Mouse (Mus musculus) CH12.LX (cell line): ENCODE measurements around the gene Rdh9. TPM values are rescaled to one million over a fixed set of nuclear protein-coding genes. Genes with fewer than 3 reads are reported as not detected.
"Not testable (repeated sequence)": the region's sequence is repeated elsewhere in the genome, so short reads cannot be mapped to it uniquely, and the experiment has no call there.

Experiments
- DNase-seq: peaks from one replicate; pipeline ENCODE4 v3.0.0-alpha.2; 2013; ENCODE audit errors: extremely low read depth
- H3K27ac ChIP-seq: 2 replicates; pipeline ENCODE4 v1.5.1; 2012; ENCODE audit warnings: low read depth, mild to moderate bottlenecking, control low read depth, moderate library complexity; ENCODE audit not compliant: insufficient read depth
- H3K27me3 ChIP-seq: replicated peaks from 2 replicates; pipeline ENCODE3; 2012; ENCODE audit warnings: inconsistent platforms
- H3K36me3 ChIP-seq, 2 experiments: replicated peaks in 1 of 2; 2 replicates each; pipeline versions ENCODE3 to v1.6.1; 2012; ENCODE audit warnings: inconsistent platforms in 1 of 2, low read length in 1 of 2, mild to moderate bottlenecking in 1 of 2, mixed read lengths in 1 of 2, moderate library complexity in 1 of 2; ENCODE audit not compliant: control insufficient read depth in 1 of 2, insufficient read depth in 1 of 2
- H3K4me1 ChIP-seq, 2 experiments: 2 replicates each; pipeline ENCODE4 v1.6.1; 2012; ENCODE audit warnings: inconsistent platforms in 1 of 2, moderate library complexity in 1 of 2; ENCODE audit not compliant: insufficient read depth in 2 of 2, control insufficient read depth in 1 of 2
- H3K4me2 ChIP-seq: 2 replicates; pipeline ENCODE4 v1.6.1; 2012; ENCODE audit warnings: low read depth, mild to moderate bottlenecking, control low read depth; ENCODE audit not compliant: poor library complexity, insufficient read depth, severe bottlenecking
- H3K4me3 ChIP-seq, 3 experiments: fragments of 150-350 bp in 1 of 3; sonication (generic) in 1 of 3; replicated peaks in 1 of 3; 2 replicates each; pipeline versions ENCODE3 to v1.5.1; 2011 to 2012; ENCODE audit warnings: low read depth in 2 of 3, low read length in 2 of 3, mild to moderate bottlenecking in 2 of 3, moderate library complexity in 2 of 3, control low read depth in 1 of 3, improper control_type of control experiment in 1 of 3, inconsistent platforms in 1 of 3, mixed read lengths in 1 of 3; ENCODE audit not compliant: poor library complexity in 1 of 3
- H3K79me2 ChIP-seq: replicated peaks from 2 replicates; pipeline ENCODE4 v1.6.1; 2012; ENCODE audit warnings: mild to moderate bottlenecking, moderate library complexity; ENCODE audit not compliant: control insufficient read depth, poor library complexity, insufficient read depth, severe bottlenecking; ENCODE audit errors: extremely low read depth
- H3K9ac ChIP-seq: 2 replicates; pipeline ENCODE4 v1.6.1; 2012; ENCODE audit warnings: low read depth, mild to moderate bottlenecking, control low read depth, moderate library complexity; ENCODE audit not compliant: insufficient read depth
- H3K9me3 ChIP-seq: replicated peaks from 2 replicates; pipeline ENCODE3; 2012; ENCODE audit warnings: low read length, inconsistent platforms, mixed read lengths
- CHD1 ChIP-seq: IDR thresholded peaks from 2 replicates; pipeline ENCODE4 v1.6.1; 2012; ENCODE audit warnings: low read depth, low read length, improper control_type of control experiment, inconsistent platforms
- CTCF ChIP-seq, 2 experiments: IDR thresholded peaks in 1 of 2; conservative IDR thresholded peaks in 1 of 2; 2 replicates each; pipeline ENCODE4 v1.5.1; 2011 to 2012; ENCODE audit warnings: low read depth in 2 of 2, low read length in 2 of 2, improper control_type of control experiment in 1 of 2, inconsistent platforms in 1 of 2, mild to moderate bottlenecking in 1 of 2, moderate library complexity in 1 of 2
- E2F4 ChIP-seq: IDR thresholded peaks from 2 replicates; pipeline ENCODE4 v1.6.1; 2011; ENCODE audit warnings: low read depth, low read length, improper control_type of control experiment; ENCODE audit not compliant: insufficient replicate concordance
- EP300 ChIP-seq: IDR thresholded peaks from 2 replicates; pipeline ENCODE4 v1.6.1; 2011; ENCODE audit warnings: low read length, improper control_type of control experiment
- JUND ChIP-seq: conservative IDR thresholded peaks from 2 replicates; pipeline ENCODE4 v1.6.1; 2011; ENCODE audit warnings: low read depth, low read length, improper control_type of control experiment
- KAT2A ChIP-seq: IDR thresholded peaks from 2 replicates; pipeline ENCODE4 v1.6.1; 2012; ENCODE audit warnings: low read length, improper control_type of control experiment, inconsistent platforms; ENCODE audit not compliant: insufficient replicate concordance
- MYC ChIP-seq: IDR thresholded peaks from 2 replicates; pipeline ENCODE4 v1.6.1; 2011; ENCODE audit warnings: low read depth, mild to moderate bottlenecking, improper control_type of control experiment, low read length
- NRF1 ChIP-seq: IDR thresholded peaks from 2 replicates; pipeline ENCODE4 v1.6.1; 2014; ENCODE audit warnings: low read depth, mild to moderate bottlenecking, inconsistent platforms, low read length, improper control_type of control experiment, moderate library complexity
- PAX5 ChIP-seq: IDR thresholded peaks from 2 replicates; pipeline ENCODE4 v1.6.1; 2012; ENCODE audit warnings: low read length, inconsistent platforms, mixed read lengths
- POLR2A ChIP-seq: IDR thresholded peaks from 2 replicates; pipeline ENCODE4 v1.6.1; 2011; ENCODE audit warnings: low read depth, mild to moderate bottlenecking, improper control_type of control experiment, low read length
- POLR2AphosphoS2 ChIP-seq: IDR thresholded peaks from 2 replicates; pipeline ENCODE4 v1.6.1; 2011; ENCODE audit warnings: low read depth, low read length, improper control_type of control experiment
- RAD21 ChIP-seq: IDR thresholded peaks from 2 replicates; pipeline ENCODE4 v1.6.1; 2011; ENCODE audit warnings: low read depth, mild to moderate bottlenecking, low read length, improper control_type of control experiment, moderate library complexity
- RCOR1 ChIP-seq: conservative IDR thresholded peaks from 2 replicates; pipeline ENCODE4 v1.6.1; 2012; ENCODE audit warnings: low read depth, mild to moderate bottlenecking, inconsistent platforms, low read length, improper control_type of control experiment
- SMC3 ChIP-seq: IDR thresholded peaks from 2 replicates; pipeline ENCODE4 v1.6.1; 2011; ENCODE audit warnings: low read depth, low read length, improper control_type of control experiment
- TBP ChIP-seq: conservative IDR thresholded peaks from 2 replicates; pipeline ENCODE4 v1.6.1; 2011; ENCODE audit warnings: low read depth, low read length, improper control_type of control experiment
- UBTF ChIP-seq: IDR thresholded peaks from 2 replicates; pipeline ENCODE4 v1.6.1; 2012; ENCODE audit warnings: low read depth, mild to moderate bottlenecking, inconsistent platforms, low read length, improper control_type of control experiment, moderate library complexity
- USF1 ChIP-seq: IDR thresholded peaks from 2 replicates; pipeline ENCODE4 v1.6.1; 2014; ENCODE audit warnings: low read depth, mild to moderate bottlenecking, inconsistent platforms, low read length, improper control_type of control experiment
- USF2 ChIP-seq: conservative IDR thresholded peaks from 2 replicates; pipeline ENCODE4 v1.6.1; 2011; ENCODE audit warnings: low read depth, low read length, improper control_type of control experiment
- ZKSCAN1 ChIP-seq: IDR thresholded peaks from 2 replicates; pipeline ENCODE4 v1.6.1; 2012; ENCODE audit warnings: low read depth, inconsistent platforms, low read length, improper control_type of control experiment, borderline replicate concordance
- ZMIZ1 ChIP-seq: IDR thresholded peaks from 2 replicates; pipeline ENCODE4 v1.6.1; 2012; ENCODE audit warnings: low read depth, mild to moderate bottlenecking, inconsistent platforms, low read length, improper control_type of control experiment
- dilution Hi-C: fragments of 300-500 bp; cut with MboI; formaldehyde crosslinking; loops from 2 replicates; pipeline ENCODE4 v1.14.3; 2020; ENCODE audit warnings: low sequenced_read_pairs; ENCODE audit not compliant: extremely low pct_unique_long_range_greater_than_20kb, extremely low pct_ligation_motif_present
- in situ Hi-C: fragments of 300-500 bp; cut with MboI; formaldehyde crosslinking; loops from 3 replicates; pipeline ENCODE4 v1.14.3; 2019; ENCODE audit warnings: low sequenced_read_pairs, low pct_ligation_motif_present, low pct_unique_long_range_greater_than_20kb, mixed read lengths
- polyA plus RNA-seq: library from polyadenylated mRNA; unstranded; fragments of >175 nt; gene quantifications from 2 replicates; pipeline ENCODE4 v1.2.1, GENCODE M21; 2012; ENCODE audit warnings: low read depth; ENCODE audit not compliant: insufficient read length
- total RNA-seq, 2 experiments: library from RNA; depleted of rRNA; stranded (reverse); fragments of 300-350 nt in 1 of 2; fragments of >200 nt in 1 of 2; gene quantifications; 2 replicates each; pipeline ENCODE4 v1.2.3; 2012 to 2014

The Rdh9 gene
- total and polyA plus RNA-seq, 3 experiments = 0.09 TPM; not detected in 2

DNA sequence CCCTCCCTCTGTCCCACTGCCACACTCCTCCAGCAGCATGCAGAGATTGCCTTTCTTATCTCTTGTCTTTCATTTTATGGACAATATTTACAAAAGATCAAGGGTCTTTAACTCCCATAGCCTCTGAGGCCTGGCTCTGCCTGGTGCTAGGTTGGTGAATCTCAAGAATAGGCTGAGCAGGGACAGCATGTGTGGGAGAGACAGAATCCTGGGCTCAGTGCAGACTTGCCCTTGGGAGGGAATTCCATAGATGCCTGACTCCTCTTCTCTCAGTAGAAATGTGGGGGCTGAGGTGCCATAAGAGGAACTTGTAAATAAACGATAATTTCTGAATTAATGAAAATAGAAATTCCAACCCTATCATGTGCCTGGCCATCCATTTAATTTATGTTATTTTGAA lies 9.6 kb upstream of the Rdh9 start:
- no peak for DNase-seq
- Histone ChIP-seq H3K79me2 (no peaks in the 10 kb centered on the region), H3K9ac (no peak overlapping the region), H3K36me3 (no peaks in the 10 kb centered on the region), H3K27me3 (peaks cover 36% of the 10 kb centered on the region), H3K9me3 (no peaks in the 10 kb centered on the region), H3K27ac (no peak overlapping the region), H3K4me2 (no peak overlapping the region), H3K4me1 (no peaks in the 10 kb centered on the region), H3K4me3 (no peak overlapping the region)
- dilution Hi-C loops (no loop called here), in situ Hi-C loops (no loop called here)
- TF ChIP-seq UBTF = no peak
- no peak for TF ChIP-seq CHD1
- no peak for TF ChIP-seq EP300
- no peak for TF ChIP-seq SMC3
- no peak for TF ChIP-seq MYC
- TF ChIP-seq CTCF (conservative IDR thresholded peaks at IDR 0.05 in 1 of 2, IDR thresholded peaks at IDR 0.05 in 1 of 2; ENCODE audit: low read depth in 2 of 2, low read length in 2 of 2) = no peak
- TF ChIP-seq ZKSCAN1 = no peak
- TF ChIP-seq JUND = no peak
- no peak for TF ChIP-seq POLR2A
- no peak for TF ChIP-seq USF1
- TF ChIP-seq KAT2A = no peak
- no peak for TF ChIP-seq RCOR1
- TF ChIP-seq RAD21 = no peak
- no peak for TF ChIP-seq E2F4
- no peak for TF ChIP-seq TBP
- TF ChIP-seq POLR2AphosphoS2 = no peak
- TF ChIP-seq PAX5 = no peak
- TF ChIP-seq NRF1 = no peak
- TF ChIP-seq USF2 = no peak
- TF ChIP-seq ZMIZ1 = no peak

DNA sequence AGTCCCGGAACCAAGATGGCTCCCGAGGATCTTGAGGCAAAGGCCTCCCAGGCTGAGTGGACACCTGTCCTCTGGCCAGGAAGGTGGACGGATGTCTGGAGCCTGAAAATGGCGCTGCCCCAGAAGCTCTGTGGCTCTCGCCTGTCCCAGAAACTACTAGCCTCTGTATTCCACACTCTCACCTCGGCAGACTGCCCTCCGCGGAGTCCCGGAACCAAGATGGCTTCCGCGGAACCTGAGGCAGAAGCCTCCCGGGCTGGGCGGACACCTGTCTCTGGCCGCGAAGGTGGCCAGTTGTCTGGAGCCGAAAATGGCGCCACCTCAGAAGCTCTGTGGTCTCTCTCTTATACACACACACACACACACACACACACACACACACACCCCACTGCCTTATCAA lies 6.1 kb downstream of the Rdh9 start:
- DNase-seq, in situ Hi-C loops, H3K4me1 ChIP-seq, dilution Hi-C loops, H3K4me3 ChIP-seq, H3K27ac ChIP-seq, H3K4me2 ChIP-seq, H3K79me2 ChIP-seq, H3K9me3 ChIP-seq, H3K36me3 ChIP-seq, H3K9ac ChIP-seq: not testable (repeated sequence)
- H3K27me3 ChIP-seq = peaks cover 14% of the 10 kb centered on the region
